Mouse (Mus musculus) c-Kit-positive CD71-positive TER-119-negative erythroid progenitor cells, embryonic 14.5 days (primary cell): ENCODE measurements around the gene Gm21760.
"Not testable (repeated sequence)": the region's sequence is repeated elsewhere in the genome, so short reads cannot be mapped to it uniquely, and the experiment has no call there.

Experiments used
- DNase-seq: peaks from one replicate; pipeline ENCODE4 v3.0.0-alpha.2; 2013; ENCODE audit warnings: low read depth

Gene Gm21760

GRCm38 (mm10) chrY:80133479-80133878, at the start of gene Gm21760:
Gene Gm21760 (plus strand): TSS chrY:80133779.
- DNase-seq, result not testable (repeated sequence)
